Mouse (Mus musculus) spleen, adult 18-20 months (tissue): ENCODE data around the gene Amph.
A peak's percentile ranks its signal among the peaks of the same experiment; 100 is the strongest.

Experiments
- DNase-seq, 2 experiments: peaks; one replicate each; pipeline ENCODE4 v3.0.0; 2022; ENCODE audit warnings: mixed read lengths in 2 of 2

The Amph gene

GRCm38 (mm10) chr13:19147468-19147867 lies 199.5 kb downstream of the Amph start:
- DNase-seq, result no peak

GRCm38 (mm10) chr13:19149574-19149973 lies 201.6 kb downstream of the Amph start:
- DNase-seq, result no peak

DNA sequence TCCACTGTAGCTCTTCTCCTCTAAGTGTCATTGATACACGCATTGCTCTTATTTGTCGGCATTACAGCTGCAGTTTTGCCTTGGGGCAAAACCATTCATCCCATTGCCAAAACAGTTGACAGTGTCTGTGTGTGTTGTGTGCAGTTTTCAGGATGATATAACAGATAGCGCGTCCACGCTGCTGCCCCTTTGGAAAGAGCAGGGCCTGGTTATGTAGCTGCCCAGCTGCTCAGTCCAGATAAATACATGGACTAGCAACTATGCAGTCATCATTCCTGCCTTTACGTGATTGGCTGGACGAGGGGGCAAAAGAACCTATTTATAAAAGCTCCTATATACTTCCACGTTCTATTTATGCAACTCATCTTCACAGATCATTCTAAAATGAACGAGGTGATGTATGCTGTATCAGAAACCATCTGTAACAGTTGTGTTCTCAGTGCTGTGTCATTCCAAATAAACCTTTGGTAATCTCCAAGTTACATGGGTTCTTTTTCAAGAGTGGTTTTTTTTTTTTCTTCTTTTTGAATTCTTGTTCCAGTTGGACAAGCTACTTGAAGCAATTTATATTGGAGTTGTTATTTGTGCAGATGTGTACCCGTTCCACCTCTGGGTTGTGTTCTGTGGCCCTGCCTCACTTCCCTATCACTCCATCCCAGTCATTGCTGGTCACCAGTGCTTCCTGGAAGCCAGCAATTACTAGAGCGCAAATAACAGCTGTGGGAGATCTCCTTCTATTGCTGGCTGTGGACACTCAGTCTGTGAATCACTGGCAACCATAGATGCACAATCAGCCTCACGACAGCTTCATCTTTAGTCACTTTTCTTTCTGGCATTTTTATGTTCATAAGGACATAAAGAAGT lies 202.7 kb downstream of the Amph start:
- no peak for DNase-seq

- DNase-seq, result no peak
These were observed 204.1 kb downstream of the Amph start for GRCm38 (mm10) chr13:19152126-19152525.

DNA sequence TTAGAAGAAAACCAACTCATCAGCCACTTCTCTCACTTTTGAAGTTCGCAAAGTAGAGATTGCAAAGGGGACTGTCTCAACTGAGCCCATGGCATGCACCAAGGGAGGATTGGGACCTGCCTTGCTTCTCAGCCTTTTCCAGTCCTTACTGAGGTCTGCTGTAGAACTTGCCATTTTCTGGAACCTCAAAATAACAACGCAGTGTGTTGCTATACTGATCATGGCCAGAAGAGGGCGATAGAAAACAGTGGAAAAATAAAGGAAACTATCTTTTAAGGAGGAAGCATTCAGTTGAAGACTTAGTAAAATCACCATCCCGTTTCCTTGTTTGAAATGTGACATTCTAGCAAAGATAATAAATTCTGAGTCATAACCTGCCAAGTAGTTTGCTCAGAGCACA lies 210.5 kb downstream of the Amph start:
- DNase-seq, result peak in 1 of 2 experiments; percentile 24

GRCm38 (mm10) chr13:19160616-19161015 lies 212.6 kb downstream of the Amph start:
- no peak for DNase-seq

GRCm38 (mm10) chr13:19161111-19161510 lies 213.1 kb downstream of the Amph start:
- no peak for DNase-seq

DNA sequence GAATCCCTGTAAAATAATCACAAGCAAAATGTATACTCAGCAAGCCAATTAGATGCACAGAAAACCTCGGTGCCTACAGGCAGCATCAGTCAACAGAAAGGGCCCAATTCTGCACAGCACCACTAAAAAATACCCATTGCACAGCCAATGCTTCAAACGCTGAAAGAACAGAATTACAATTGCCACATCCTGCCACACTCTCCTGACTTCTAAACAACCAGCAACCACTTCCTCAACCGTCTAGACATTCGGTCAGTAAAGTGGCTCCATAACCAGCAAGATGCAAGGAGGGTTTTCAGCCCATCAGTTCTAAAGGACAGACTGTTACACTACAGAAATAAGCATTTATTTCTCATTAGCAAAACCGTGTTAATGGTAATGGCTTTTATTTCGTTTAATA lies 214.1 kb downstream of the Amph start:
- DNase-seq, result no peak

DNA sequence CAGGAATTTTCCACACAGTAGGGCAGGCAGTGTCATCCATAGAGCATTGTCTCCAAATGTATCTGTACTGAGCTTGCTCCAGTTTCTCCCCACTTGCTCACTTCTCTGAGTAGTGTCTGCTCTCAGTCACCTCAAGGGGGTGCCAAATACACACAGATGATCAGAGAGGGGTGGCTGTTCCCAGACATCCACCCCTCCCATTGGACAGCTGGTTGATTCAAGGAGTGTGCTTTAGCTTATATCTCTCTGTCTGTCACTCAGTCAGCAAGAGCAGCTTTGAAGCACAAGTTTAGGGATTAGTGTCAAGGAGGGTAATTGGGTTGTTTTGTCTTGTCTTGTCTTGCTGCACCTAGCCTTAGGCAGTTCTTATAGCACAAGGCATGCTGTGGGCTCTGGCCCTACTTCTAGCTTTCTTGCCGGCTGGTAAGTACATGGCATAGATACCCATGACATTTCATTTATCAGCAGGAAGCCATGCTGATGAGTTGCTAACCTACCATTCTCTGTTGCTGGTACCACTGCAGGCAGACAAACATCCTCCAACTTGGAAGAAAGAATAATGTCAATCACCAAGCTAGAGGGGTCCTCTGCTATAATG lies 229.8 kb downstream of the Amph start:
- peak in 1 of 2 experiments; percentile 17 for DNase-seq

GRCm38 (mm10) chr13:19178351-19178750 lies 230.3 kb downstream of the Amph start:
- no peak for DNase-seq

GRCm38 (mm10) chr13:19182259-19182658 lies 234.3 kb downstream of the Amph start:
- DNase-seq, result no peak

- DNase-seq, result no peak
These were observed 242.0 kb downstream of the Amph start for GRCm38 (mm10) chr13:19190052-19190451.

- no peak for DNase-seq
These were observed 246.8 kb downstream of the Amph start for GRCm38 (mm10) chr13:19194803-19195202.

- DNase-seq, result no peak
These were observed 247.5 kb downstream of the Amph start for GRCm38 (mm10) chr13:19195456-19195855.
